Mouse (Mus musculus) embryonic facial prominence, embryonic 11.5 days (tissue): Measurements from ENCODE around the gene Arhgef2. TPM values are rescaled to one million over a fixed set of nuclear protein-coding genes. Genes with fewer than 3 reads are reported as not detected.

Experiments used
- ATAC-seq: fragments of 200-750 bp; cut with Nextera tagmentation; replicated peaks from 2 replicates; pipeline ENCODE4 v1.8.0; 2017; ENCODE audit warnings: low read depth; ENCODE audit not compliant: insufficient number of reproducible peaks, low FRiP score, low TSS enrichment
- DNase-seq: peaks from one replicate; pipeline ENCODE4 v3.0.0-alpha.2; 2015; ENCODE audit warnings: low spot score
- H3K27ac ChIP-seq: fragments of 300-500 bp; sonication (generic); replicated peaks from 2 replicates; pipeline ENCODE4 v1.5.1; 2014; ENCODE audit warnings: mild to moderate bottlenecking, low read depth, low read length, control low read depth
- H3K27me3 ChIP-seq: fragments of 300-500 bp; sonication (generic); 2 replicates; pipeline ENCODE4 v1.6.1; 2014; ENCODE audit warnings: mild to moderate bottlenecking, low read length, moderate library complexity, mixed read lengths; ENCODE audit not compliant: control insufficient read depth, insufficient read depth
- H3K36me3 ChIP-seq: fragments of 300-500 bp; sonication (generic); replicated peaks from 2 replicates; pipeline ENCODE4 v1.6.1; 2014; ENCODE audit warnings: low read depth, mild to moderate bottlenecking, low read length, moderate library complexity, mixed read lengths; ENCODE audit not compliant: control insufficient read depth, insufficient read depth
- H3K4me1 ChIP-seq: fragments of 300-500 bp; sonication (generic); 2 replicates; pipeline ENCODE4 v1.6.1; 2014; ENCODE audit warnings: low read length, mixed read lengths; ENCODE audit not compliant: control insufficient read depth, insufficient read depth
- H3K4me2 ChIP-seq: fragments of 300-500 bp; sonication (generic); 2 replicates; pipeline ENCODE4 v1.6.1; 2014; ENCODE audit warnings: low read depth, mild to moderate bottlenecking, control low read depth, low read length, moderate library complexity
- H3K4me3 ChIP-seq: fragments of 300-500 bp; sonication (generic); 2 replicates; pipeline ENCODE4 v1.5.1; 2014; ENCODE audit warnings: low read depth, low read length, control low read depth
- H3K9ac ChIP-seq: fragments of 300-500 bp; sonication (generic); replicated peaks from 2 replicates; pipeline ENCODE4 v1.6.1; 2014; ENCODE audit warnings: mild to moderate bottlenecking, control low read depth, low read length
- H3K9me3 ChIP-seq: fragments of 300-500 bp; sonication (generic); replicated peaks from 2 replicates; pipeline ENCODE4 v1.6.1; 2016; ENCODE audit warnings: mild to moderate bottlenecking, low read length, inconsistent platforms, mixed read lengths; ENCODE audit not compliant: control insufficient read depth
- WGBS: fragments of 180-500 bp; shearing (Covaris S2); extraction: QIAGEN DNeasy Blood & Tissue Kit; methylation state at CpG from one replicate; pipeline ENCODE4 v1.1.7; 2014; 5-methylcytosine and 5-hydroxymethylcytosine counted together
- polyA plus RNA-seq: library from polyadenylated mRNA; unstranded; fragments of >200 nt; fragmentation: Nextera tagmentation; extraction: Ambion mirVana; gene quantifications from 2 replicates; pipeline ENCODE4 v1.2.1, GENCODE M21; 2014

Gene Arhgef2
- polyA plus RNA-seq, 1 experiment from 2014 or later, result 82.2 TPM

- H3K9ac ChIP-seq, result no peak overlapping the region
- no peak overlapping the region for H3K4me3 ChIP-seq
- H3K27ac ChIP-seq, result no peak overlapping the region
- H3K27me3 ChIP-seq, result no peaks in the 10 kb centered on the region
- H3K36me3 ChIP-seq, result no peaks in the 10 kb centered on the region
- no peak overlapping the region for H3K4me2 ChIP-seq
- no peaks in the 10 kb centered on the region for H3K9me3 ChIP-seq
- H3K4me1 ChIP-seq, result no peaks in the 10 kb centered on the region
- ATAC-seq, result no peak
- WGBS, result 88% methylated on average over 4 of the region's 4 CpGs
- DNase-seq, result no peak
Observed at GRCm38 (mm10) chr3:88654621-88655020, 48.9 kb downstream of the Arhgef2 start.

- Histone ChIP-seq H3K4me1 (no peaks in the 10 kb centered on the region), H3K4me3 (no peak overlapping the region), H3K36me3 (no peaks in the 10 kb centered on the region), H3K27ac (no peak overlapping the region), H3K4me2 (no peak overlapping the region), H3K9ac (no peak overlapping the region), H3K9me3 (no peaks in the 10 kb centered on the region), H3K27me3 (no peaks in the 10 kb centered on the region)
- ATAC-seq, result no peak
- no peak for DNase-seq
- WGBS, result 84% methylated on average over 8 of the region's 8 CpGs
Observed at GRCm38 (mm10) chr3:88655619-88656018, 49.9 kb downstream of the Arhgef2 start.

- Histone ChIP-seq H3K4me3 (no peak overlapping the region), H3K9me3 (no peaks in the 10 kb centered on the region), H3K9ac (no peak overlapping the region), H3K27ac (no peak overlapping the region), H3K27me3 (no peaks in the 10 kb centered on the region), H3K4me1 (no peaks in the 10 kb centered on the region), H3K4me2 (no peak overlapping the region), H3K36me3 (no peaks in the 10 kb centered on the region)
- DNase-seq (no peak), ATAC-seq (no peak)
- 74% methylated on average over 5 of the region's 5 CpGs for WGBS
Observed at GRCm38 (mm10) chr3:88658441-88659127, 52.8 kb downstream of the Arhgef2 start.

- Histone ChIP-seq H3K27ac (no peak overlapping the region), H3K27me3 (no peaks in the 10 kb centered on the region), H3K36me3 (no peaks in the 10 kb centered on the region), H3K4me1 (no peaks in the 10 kb centered on the region), H3K4me2 (no peak overlapping the region), H3K9ac (no peak overlapping the region), H3K4me3 (no peak overlapping the region), H3K9me3 (no peaks in the 10 kb centered on the region)
- WGBS, result 49% methylated on average over 6 of the region's 6 CpGs
- DNase-seq (no peak), ATAC-seq (no peak)
Observed at GRCm38 (mm10) chr3:88659798-88660197, 54.0 kb downstream of the Arhgef2 start.

- 76% methylated on average over 4 of the region's 4 CpGs for WGBS
Observed at GRCm38 (mm10) chr3:88664095-88664494, 58.3 kb downstream of the Arhgef2 start.

GRCm38 (mm10) chr3:88677399-88677798 lies 71.6 kb downstream of the Arhgef2 start:
- DNase-seq (peak; percentile 96), ATAC-seq (no peak)
- no peaks in the 10 kb centered on the region for H3K4me1 ChIP-seq
- H3K27me3 ChIP-seq, result no peaks in the 10 kb centered on the region
- whole genome bisulfite sequencing, result 12% methylated on average over 11 of the region's 11 CpGs
- H3K4me3 ChIP-seq, result 0 out of 2 replicates have a peak overlapping the region, but pooled peaks have one; percentile 11
- H3K27ac ChIP-seq, result no peak overlapping the region
- H3K9me3 ChIP-seq, result no peaks in the 10 kb centered on the region
- peak overlapping the region; percentile 36 for H3K4me2 ChIP-seq
- peak overlapping the region; percentile 50 for H3K9ac ChIP-seq
- H3K36me3 ChIP-seq, result no peaks in the 10 kb centered on the region

More at GRCm38 (mm10) chr3:88664095-88664494, 58.3 kb downstream of the Arhgef2 start:
- Histone ChIP-seq H3K9me3 (no peaks in the 10 kb centered on the region), H3K4me2 (no peak overlapping the region), H3K27me3 (no peaks in the 10 kb centered on the region), H3K36me3 (no peaks in the 10 kb centered on the region), H3K9ac (no peak overlapping the region), H3K4me1 (no peaks in the 10 kb centered on the region), H3K27ac (no peak overlapping the region), H3K4me3 (no peak overlapping the region)
- no peak for DNase-seq
- ATAC-seq, result no peak

- DNase-seq (no peak), ATAC-seq (no peak)
- Histone ChIP-seq H3K9me3 (no peaks in the 10 kb centered on the region), H3K4me1 (peaks cover 3% of the 10 kb centered on the region; the same call in 1 of the 2 replicates), H3K4me2 (no peak overlapping the region), H3K27ac (no peak overlapping the region), H3K4me3 (no peak overlapping the region), H3K36me3 (no peaks in the 10 kb centered on the region; the same call in 1 of the 2 replicates), H3K9ac (no peak overlapping the region), H3K27me3 (no peaks in the 10 kb centered on the region)
- WGBS, result 91% methylated on average over 2 of the region's 2 CpGs
Observed at GRCm38 (mm10) chr3:88683814-88684213, 78.0 kb downstream of the Arhgef2 start.

- Histone ChIP-seq H3K4me2 (peak overlapping the region; percentile 60; the same call in 1 of the 2 replicates), H3K4me3 (peak overlapping the region; percentile 100; the same call in 1 of the 2 replicates), H3K27ac (no peak overlapping the region), H3K36me3 (no peaks in the 10 kb centered on the region; the same call in 1 of the 2 replicates), H3K9ac (no peak overlapping the region), H3K27me3 (no peaks in the 10 kb centered on the region), H3K4me1 (peaks cover 3% of the 10 kb centered on the region; the same call in 1 of the 2 replicates), H3K9me3 (no peaks in the 10 kb centered on the region)
- no peak for DNase-seq
- 63% methylated on average over 8 of the region's 8 CpGs for WGBS
- no peak for ATAC-seq
Observed at GRCm38 (mm10) chr3:88684236-88684979, 78.6 kb downstream of the Arhgef2 start.
